Mouse (Mus musculus): ENCODE measurements around the gene Cyth4. TPM values are rescaled to one million over a fixed set of nuclear protein-coding genes. Genes with fewer than 3 reads are reported as not detected.

Gene Cyth4
- 10 to 100 TPM; 11.8 to 12.6 TPM for total RNA-seq (2021)

- intact Hi-C loops (cut with DNase I): no loop called here
- peak in 1 of 2 experiments; percentile 44 for DNase-seq (ENCODE audit: low spot score in 2 of 2)
These were observed at the start of gene Cyth4 for GRCm38 (mm10) chr15:78596914-78597313. Gene Cyth4, plus strand, starts transcription at chr15:78597047.

DNA sequence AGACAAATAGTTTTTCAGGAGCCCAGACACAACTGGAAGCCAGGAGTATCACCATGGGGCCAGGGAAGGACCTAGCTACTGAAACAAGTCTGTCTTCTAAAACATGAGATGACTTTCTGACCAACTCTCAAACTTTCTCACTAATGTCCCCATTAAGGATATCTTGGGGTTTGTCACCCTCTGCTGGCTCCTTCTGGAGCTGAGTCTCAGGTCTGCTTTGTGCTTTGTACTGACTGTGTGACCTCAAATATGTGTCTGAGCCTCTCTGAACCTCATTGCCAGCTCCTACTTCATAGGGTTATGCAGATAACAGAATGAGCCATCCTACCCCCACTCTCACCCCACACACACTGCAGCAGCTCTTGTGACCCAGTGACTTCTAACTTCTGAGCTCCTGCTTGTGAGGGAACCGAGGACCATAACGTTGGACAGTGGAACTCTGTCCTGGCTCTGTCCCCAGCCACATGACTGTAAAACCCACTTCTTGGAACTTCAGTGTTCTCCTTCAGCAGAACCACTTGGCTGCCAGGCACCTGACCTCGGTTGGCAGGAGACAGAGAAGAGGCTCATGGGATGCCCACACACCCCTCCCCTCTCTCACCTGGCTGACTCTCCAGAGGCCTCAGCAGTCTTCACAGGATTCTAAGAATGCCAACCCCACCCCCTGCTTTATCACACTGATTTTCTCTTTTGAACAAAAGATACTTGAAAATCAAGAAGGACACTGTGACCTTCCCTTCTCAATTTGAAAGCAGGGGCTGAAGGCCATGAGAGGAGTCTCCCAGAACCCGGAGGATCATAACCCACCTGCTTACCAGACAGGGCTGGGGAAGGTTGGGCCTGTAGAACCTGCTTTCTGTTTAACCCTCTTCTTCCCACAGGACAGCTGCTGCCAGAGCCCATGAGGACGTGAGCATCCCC, 49.2 kb upstream of the Cyth4 start:
- DNase-seq (ENCODE audit: low spot score in 2 of 2): no peak
- intact Hi-C loops (cut with DNase I): loop anchor here (2.0 to 10.0 kb wide), 2 partner anchors 99 to 193 kb away; no protein-coding TSS in a partner anchor

- intact Hi-C loops (cut with DNase I): loop anchor here (10.0 kb wide), 1 partner anchor 194 kb away; no protein-coding TSS in a partner anchor
- DNase-seq (ENCODE audit: low spot score in 2 of 2): no peak
These were observed 48.5 kb upstream of the Cyth4 start for GRCm38 (mm10) chr15:78548336-78548665.

DNA sequence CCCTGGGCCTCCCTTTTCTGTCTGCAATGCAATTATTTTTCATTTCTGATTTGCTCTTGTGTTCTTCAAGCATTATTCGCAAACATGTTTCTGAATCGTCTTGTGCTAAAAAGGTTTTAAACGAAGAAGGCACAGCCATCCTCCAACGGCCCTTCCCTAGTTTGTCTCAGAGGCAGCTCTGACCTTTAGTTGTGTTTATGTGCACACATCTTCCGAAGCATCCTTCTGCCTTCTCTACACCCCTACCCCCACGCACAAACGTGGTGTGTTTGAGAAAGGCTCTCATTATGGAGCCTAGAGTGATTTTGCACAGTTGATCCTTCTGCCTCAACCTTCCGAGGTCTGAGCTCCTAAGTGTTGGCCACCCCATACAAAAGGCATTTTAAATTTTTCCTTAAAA, 48.1 kb upstream of the Cyth4 start:
- DNase-seq (ENCODE audit: low spot score in 2 of 2): no peak
- intact Hi-C loops (cut with DNase I): loop anchor here (10.0 kb wide), 1 partner anchor 194 kb away; no protein-coding TSS in a partner anchor

DNA sequence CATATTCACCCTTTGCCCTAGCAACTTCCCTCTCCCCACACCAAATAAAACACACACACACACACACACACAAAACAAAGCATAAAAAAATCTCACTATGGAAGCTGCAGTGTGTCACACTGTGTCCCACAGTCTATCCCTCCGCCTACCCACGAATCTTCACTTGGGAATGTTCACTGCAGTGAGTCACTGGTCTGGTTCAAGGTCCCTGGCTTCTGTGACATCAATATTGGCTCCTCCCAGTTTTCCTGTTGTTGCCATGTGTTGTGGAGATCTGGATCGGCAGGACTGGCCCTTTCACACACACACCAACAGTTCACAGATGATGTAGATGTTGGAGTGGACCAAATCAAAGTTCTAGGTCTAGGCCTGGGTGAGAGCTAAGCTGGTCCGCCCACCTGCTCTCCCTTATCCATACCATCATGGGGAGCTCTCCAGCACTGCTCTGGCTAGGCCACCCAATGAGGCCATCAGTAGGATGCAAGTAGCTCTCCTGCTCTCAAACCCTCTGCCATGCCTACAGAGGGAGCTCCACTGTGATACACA, 47.6 kb upstream of the Cyth4 start:
- intact Hi-C loops (cut with DNase I): loop anchor here (10.0 kb wide), 1 partner anchor 194 kb away; no protein-coding TSS in a partner anchor
- no peak for DNase-seq (ENCODE audit: low spot score in 2 of 2)

- DNase-seq (ENCODE audit: low spot score in 2 of 2): peak in 1 of 2 experiments; percentile 33
- intact Hi-C loops (cut with DNase I): no loop called here
These were observed 42.1 kb upstream of the Cyth4 start for GRCm38 (mm10) chr15:78554545-78555313.

GRCm38 (mm10) chr15:78557693-78558535, 38.9 kb upstream of the Cyth4 start:
- intact Hi-C loops (cut with DNase I): no loop called here

DNA sequence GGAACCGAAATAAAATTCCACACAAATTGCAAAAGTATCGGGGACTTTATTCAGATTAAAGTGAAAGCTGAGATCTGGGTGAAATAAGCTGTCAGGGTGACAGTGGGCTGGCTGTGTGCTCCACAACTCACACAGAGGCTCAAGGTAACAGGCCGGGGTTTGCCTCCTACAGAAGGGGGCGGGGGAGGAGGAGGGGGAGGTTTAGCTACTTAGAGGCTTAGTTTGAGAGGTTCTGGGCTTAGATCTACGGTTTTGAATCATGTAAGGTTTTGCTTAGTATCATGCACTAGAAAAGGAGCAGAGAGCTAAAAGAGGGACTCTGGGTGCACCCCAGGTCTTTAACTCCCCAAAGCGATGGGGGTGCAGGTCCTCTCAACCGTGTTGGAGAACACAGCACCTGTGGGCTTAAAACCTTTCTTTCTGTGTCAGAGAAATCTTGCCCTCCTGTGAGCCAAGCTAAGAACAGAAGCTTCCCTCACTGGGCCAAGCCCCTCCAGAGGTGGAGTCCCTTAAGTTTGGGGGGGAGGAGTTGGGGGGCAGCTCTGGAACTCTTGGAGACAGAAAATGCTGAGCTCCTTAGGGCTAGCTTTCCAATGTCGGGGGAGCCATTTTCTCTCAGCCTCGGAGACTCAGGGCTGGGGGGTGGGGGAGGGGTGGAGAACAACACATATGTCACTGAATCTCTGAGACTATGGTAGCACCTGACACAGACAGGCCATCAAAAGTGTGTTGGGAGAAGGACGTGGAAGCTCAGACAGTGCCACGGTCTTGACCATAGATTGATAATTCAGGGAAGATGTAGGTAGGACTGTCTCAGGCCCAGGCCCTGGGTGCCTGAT, 37.5 kb upstream of the Cyth4 start:
- intact Hi-C loops (cut with DNase I): no loop called here
- no peak for DNase-seq (ENCODE audit: low spot score in 2 of 2)

More at GRCm38 (mm10) chr15:78557693-78558535, 38.9 kb upstream of the Cyth4 start:
- no peak for DNase-seq (ENCODE audit: low spot score in 2 of 2)

DNA sequence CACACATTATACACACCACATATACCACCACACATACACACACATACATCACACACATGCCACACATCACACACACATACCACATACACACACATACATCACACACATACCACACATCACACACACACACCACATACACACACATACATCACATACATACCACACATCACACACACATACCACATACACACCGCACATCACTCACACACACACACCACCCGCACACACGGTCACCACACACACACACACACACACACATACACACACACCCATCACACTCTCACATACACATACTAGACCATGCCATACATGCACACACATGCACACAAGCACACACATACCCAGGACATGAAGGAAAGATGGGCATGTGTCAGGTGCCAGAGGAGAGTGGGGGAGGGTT, 33.5 kb upstream of the Cyth4 start:
- intact Hi-C loops (cut with DNase I): no loop called here
- no peak for DNase-seq (ENCODE audit: low spot score in 2 of 2)

DNA sequence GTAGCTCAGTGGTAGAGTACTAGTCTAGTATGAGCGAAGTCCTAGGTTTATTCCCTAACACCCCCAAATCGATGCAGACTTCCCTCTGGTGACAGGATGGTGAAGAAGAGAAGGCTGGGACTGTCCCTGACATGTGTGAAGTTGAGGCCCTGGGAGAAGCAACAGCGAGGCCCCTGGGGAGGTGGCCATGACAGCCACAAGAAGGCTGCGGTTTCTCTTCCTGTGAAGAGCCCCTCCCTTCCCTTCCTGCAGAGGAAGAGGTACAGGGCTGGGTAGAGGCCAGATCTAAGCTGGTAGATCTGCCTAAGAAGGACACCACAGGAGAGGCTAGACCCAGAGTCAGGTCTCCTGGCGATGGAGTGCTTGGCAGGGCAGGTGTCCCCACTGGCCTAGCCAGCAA, 32.9 kb upstream of the Cyth4 start:
- DNase-seq (ENCODE audit: low spot score in 2 of 2): no peak
- intact Hi-C loops (cut with DNase I): no loop called here

DNA sequence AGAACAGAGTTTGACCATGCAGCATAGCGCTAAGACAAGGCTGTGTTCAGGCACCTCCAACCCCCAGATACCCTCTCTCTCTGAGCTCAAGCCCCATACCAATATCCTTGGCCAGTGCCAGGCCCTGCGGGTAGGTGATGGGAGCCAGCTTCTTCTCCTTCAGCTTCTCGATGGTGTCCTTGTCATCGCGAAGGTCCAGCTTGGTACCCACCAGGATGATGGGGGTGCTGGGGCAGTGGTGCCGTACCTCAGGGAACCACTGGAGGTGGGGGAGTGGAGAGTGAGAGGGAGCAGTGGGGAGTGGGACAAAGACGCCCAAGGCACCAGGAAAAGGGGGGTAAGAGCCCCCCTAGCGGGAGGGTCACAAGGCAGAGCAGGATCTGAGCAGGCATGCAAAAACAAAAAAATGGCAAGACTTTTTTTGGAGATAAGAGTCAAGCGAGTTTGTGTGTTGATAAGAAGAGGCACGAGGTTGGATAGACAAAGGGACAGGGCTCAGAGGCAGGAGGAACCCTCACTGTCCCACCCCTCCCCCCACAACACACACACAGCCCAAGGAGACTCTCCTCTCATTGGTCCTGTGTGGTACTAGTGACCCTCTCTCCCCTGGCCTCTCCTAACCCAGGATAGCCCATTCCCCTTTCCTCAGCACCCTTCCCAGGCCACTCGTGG, 31.9 kb upstream of the Cyth4 start:
- no peak for DNase-seq (ENCODE audit: low spot score in 2 of 2)
- intact Hi-C loops (cut with DNase I): no loop called here

- DNase-seq (ENCODE audit: low spot score in 2 of 2): no peak
- intact Hi-C loops (cut with DNase I): no loop called here
These were observed 29.2 kb upstream of the Cyth4 start for GRCm38 (mm10) chr15:78567608-78568120.

DNA sequence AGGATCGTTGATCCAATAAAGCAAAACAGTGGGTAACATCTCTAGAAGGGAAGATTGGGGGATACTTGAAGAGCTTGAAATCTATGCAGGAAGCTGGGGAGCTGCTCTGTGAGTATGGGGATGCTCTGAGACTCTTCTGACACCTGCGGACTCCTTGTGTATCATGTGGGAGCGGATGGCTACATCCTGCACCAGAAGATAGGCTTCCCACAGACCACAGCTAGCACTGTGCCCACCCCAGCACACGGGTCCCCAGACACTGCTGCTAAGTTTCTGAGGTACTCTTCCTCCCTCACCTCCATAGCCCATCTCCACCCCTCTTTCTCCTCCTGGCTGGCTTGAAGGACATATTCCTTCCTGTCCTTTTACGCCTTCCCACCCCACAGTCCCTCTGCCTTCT, 26.7 kb upstream of the Cyth4 start:
- DNase-seq (ENCODE audit: low spot score in 2 of 2): no peak
- intact Hi-C loops (cut with DNase I): no loop called here

- intact Hi-C loops (cut with DNase I): no loop called here
These were observed 25.1 kb upstream of the Cyth4 start for GRCm38 (mm10) chr15:78571554-78572269.

DNA sequence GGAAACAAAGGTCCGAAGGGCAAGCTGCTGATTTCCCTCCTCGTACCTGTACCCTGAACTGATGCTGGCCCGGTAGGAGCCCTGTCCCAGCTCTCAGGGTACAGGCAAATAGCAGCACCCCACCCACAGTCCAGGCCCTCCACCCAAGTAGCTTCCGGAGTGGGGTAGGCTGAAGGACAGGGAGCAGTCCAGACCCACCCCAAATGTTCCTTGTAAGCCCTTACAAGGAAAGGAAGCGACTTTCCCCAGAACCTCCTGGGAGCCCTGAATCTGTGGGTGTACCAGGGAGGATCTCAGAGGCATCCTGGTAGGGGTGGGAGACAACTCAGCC, 24.6 kb upstream of the Cyth4 start:
- DNase-seq (ENCODE audit: low spot score in 2 of 2): no peak
- intact Hi-C loops (cut with DNase I): no loop called here

More at GRCm38 (mm10) chr15:78571554-78572269, 25.1 kb upstream of the Cyth4 start:
- DNase-seq (ENCODE audit: low spot score in 2 of 2): no peak

DNA sequence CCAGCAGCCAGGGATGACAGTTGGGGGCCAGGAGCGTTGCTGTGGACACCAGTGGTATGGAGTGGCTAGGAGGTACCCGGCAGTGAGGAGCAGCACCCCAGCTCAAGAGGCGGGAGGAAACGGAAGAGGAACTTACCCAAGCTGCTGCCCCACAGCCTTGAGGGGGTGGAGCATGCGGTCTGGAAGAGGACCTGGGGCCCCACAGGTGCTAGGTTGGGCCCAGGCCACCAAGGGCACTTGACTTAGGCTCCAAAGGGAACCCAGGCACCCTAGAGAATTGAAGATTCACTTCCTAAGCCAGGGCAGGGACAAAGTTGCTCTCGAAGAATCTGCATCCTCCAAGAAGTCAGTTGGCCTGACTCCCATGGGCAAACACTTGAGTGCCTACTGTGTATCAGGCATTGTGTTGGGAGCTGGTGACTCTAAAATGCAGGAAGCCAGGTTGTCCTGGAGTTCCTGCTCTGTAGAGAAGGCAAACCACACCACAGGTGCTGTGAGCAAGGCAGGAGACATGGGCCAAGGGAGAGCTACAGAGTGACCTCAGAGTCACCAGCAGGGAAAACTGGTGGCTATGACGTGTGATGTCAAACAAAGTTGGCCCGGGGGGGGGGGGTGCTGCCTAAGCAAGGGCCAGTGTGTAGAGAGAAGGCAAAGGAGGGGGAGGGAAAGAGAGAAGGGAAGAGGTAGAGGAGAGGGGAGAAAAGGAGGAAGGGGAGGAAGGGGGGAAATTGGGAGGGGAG, 24.0 kb upstream of the Cyth4 start, which contains the start of gene Rac2:
Rac2 (minus strand) TSS at position 126 of the 740 bp plus-strand sequence.
- no peak for DNase-seq (ENCODE audit: low spot score in 2 of 2)
- intact Hi-C loops (cut with DNase I): no loop called here

All from left cerebral cortex, postnatal 25 days (tissue).